Mouse (Mus musculus) kidney, adult 2 months (tissue): ENCODE data around the gene Med19. TPM values are rescaled to one million over a fixed set of nuclear protein-coding genes. Genes with fewer than 3 reads are reported as not detected.
A peak's percentile ranks its signal among the peaks of the same experiment; 100 is the strongest.

Source experiments
- DNase-seq: peaks from one replicate; pipeline ENCODE4 v3.0.0; 2021
- H3K27ac ChIP-seq: fragments of 200-500 bp; 2 replicates; pipeline ENCODE4 v1.5.1; 2012; ENCODE audit warnings: low read depth, low read length, control low read depth, inconsistent platforms; ENCODE audit not compliant: insufficient read depth
- H3K27me3 ChIP-seq: fragments of 200-500 bp; replicated peaks from 2 replicates; pipeline ENCODE4 v1.6.1; 2012; ENCODE audit warnings: mild to moderate bottlenecking, moderate library complexity, low read length, inconsistent platforms; ENCODE audit not compliant: control insufficient read depth, insufficient read depth
- H3K36me3 ChIP-seq: fragments of 200-500 bp; 2 replicates; pipeline ENCODE4 v1.6.1; 2012; ENCODE audit warnings: mild to moderate bottlenecking, moderate library complexity, low read length, inconsistent platforms; ENCODE audit not compliant: control insufficient read depth, insufficient read depth
- H3K4me1 ChIP-seq: fragments of 200-500 bp; 2 replicates; pipeline ENCODE4 v1.6.1; 2011; ENCODE audit warnings: low read length; ENCODE audit not compliant: control insufficient read depth, insufficient read depth
- H3K4me3 ChIP-seq: fragments of 200-500 bp; 2 replicates; pipeline ENCODE4 v1.5.1; 2011; ENCODE audit warnings: mild to moderate bottlenecking, low read depth, low read length, control low read depth; ENCODE audit not compliant: insufficient read depth
- CTCF ChIP-seq: fragments of 200-500 bp; conservative IDR thresholded peaks from 2 replicates; pipeline ENCODE4 v1.5.1; 2011; ENCODE audit warnings: low read depth, mild to moderate bottlenecking, control low read depth, low read length, moderate library complexity, mixed read lengths; ENCODE audit not compliant: insufficient read depth, insufficient read length
- POLR2A ChIP-seq: fragments of 200-500 bp; IDR thresholded peaks from one replicate; pipeline ENCODE4 v1.6.1; 2011; ENCODE audit warnings: low read depth, low read length, control low read depth
- WGBS: fragments of 180-500 bp; shearing (Covaris S2); methylation state at CpG from one replicate; pipeline ENCODE4 v1.1.7; 2018; 5-methylcytosine and 5-hydroxymethylcytosine counted together
- polyA plus RNA-seq: library from polyadenylated mRNA; depleted of rRNA; stranded (reverse); fragments of >200 nt; gene quantifications from 2 replicates; pipeline ENCODE4 v1.2.3, GENCODE M21; 2012

Med19 gene
- polyA plus RNA-seq, 1 experiment, result 9.3 TPM

- no peak for TF ChIP-seq CTCF
- no peak for TF ChIP-seq POLR2A
- peak; percentile 76 for DNase-seq
- 57% methylated on average over 3 of the region's 3 CpGs for WGBS
- Histone ChIP-seq H3K36me3 (no peaks in the 10 kb centered on the region), H3K4me1 (peaks cover 3% of the 10 kb centered on the region; the same call in 1 of the 2 replicates), H3K4me3 (no peak overlapping the region), H3K27ac (no peak overlapping the region), H3K27me3 (no peaks in the 10 kb centered on the region)
These were observed 53.0 kb downstream of the Med19 start for GRCm38 (mm10) chr2:84731206-84731605.

- DNase-seq, result no peak
- H3K4me3 ChIP-seq, result no peak overlapping the region
- no peaks in the 10 kb centered on the region for H3K36me3 ChIP-seq
- TF ChIP-seq CTCF (no peak), POLR2A (no peak)
- no peaks in the 10 kb centered on the region for H3K4me1 ChIP-seq
- 79% methylated on average over 1 of the region's 1 CpGs for WGBS
- H3K27me3 ChIP-seq, result no peaks in the 10 kb centered on the region
- no peak overlapping the region for H3K27ac ChIP-seq
These were observed 54.2 kb downstream of the Med19 start for GRCm38 (mm10) chr2:84732394-84732793.

DNA sequence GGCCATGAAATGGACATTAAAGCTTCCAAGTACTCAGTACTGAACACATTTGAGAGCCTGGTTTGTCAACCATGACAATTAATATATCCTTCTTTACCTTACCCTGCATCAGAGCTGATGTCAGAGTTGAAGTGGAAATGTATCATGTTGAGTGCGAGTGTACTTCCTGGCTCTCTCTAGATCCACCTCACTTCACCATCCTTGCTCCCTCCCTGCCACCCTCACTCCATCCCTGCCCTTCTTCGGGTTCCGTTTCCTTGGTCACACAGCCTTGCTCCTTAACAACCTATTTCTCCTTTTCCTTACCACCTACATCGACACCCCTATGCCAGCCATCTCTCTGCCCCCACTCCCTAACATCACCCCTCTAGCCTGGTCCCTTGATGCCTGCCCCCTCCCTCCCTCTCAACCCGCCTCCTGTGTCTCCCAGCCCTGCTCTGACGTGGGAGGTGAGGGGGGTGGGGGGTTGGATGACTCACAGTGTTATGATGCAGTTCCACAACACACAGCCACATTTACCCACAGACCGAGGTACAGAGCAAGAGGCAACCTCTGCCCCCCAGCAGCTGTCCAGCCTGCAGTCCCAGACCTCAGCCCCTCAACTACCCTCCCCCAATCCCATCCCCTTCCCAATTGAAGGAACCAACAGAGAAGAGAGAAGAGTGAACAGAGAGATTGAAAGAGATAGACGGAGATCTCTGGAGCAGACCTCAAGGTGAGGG is 55.5 kb downstream of the Med19 start, which contains the start of gene Ypel4:
Gene Ypel4 (plus strand): TSS at position 480 of the 722 bp plus-strand sequence.
- Histone ChIP-seq H3K4me3 (no peak within 1 kb of the TSS), H3K27ac (no peak within 1 kb of the TSS), H3K27me3 (no peaks in the 10 kb centered on the region), H3K4me1 (no peaks in the 10 kb centered on the region), H3K36me3 (no peaks in the 10 kb centered on the region)
- TF ChIP-seq CTCF (no peak), POLR2A (no peak)
- no peak for DNase-seq
- WGBS, result 5% methylated on average over 8 of the region's 8 CpGs

- H3K36me3 ChIP-seq, result no peaks in the 10 kb centered on the region
- H3K27ac ChIP-seq, result no peak overlapping the region
- H3K4me1 ChIP-seq, result no peaks in the 10 kb centered on the region
- WGBS, result 4% methylated on average over 11 of the region's 11 CpGs
- H3K4me3 ChIP-seq, result no peak overlapping the region
- DNase-seq, result no peak
- H3K27me3 ChIP-seq, result no peaks in the 10 kb centered on the region
- TF ChIP-seq POLR2A (no peak), CTCF (no peak)
These were observed 56.2 kb downstream of the Med19 start for GRCm38 (mm10) chr2:84734351-84734864.

GRCm38 (mm10) chr2:84734919-84735318 is 56.7 kb downstream of the Med19 start:
- no peaks in the 10 kb centered on the region for H3K27me3 ChIP-seq
- TF ChIP-seq POLR2A (no peak), CTCF (no peak)
- H3K4me1 ChIP-seq, result no peaks in the 10 kb centered on the region
- 9% methylated on average over 2 of the region's 2 CpGs for WGBS
- DNase-seq, result no peak
- no peaks in the 10 kb centered on the region for H3K36me3 ChIP-seq
- H3K4me3 ChIP-seq, result no peak overlapping the region
- no peak overlapping the region for H3K27ac ChIP-seq

DNA sequence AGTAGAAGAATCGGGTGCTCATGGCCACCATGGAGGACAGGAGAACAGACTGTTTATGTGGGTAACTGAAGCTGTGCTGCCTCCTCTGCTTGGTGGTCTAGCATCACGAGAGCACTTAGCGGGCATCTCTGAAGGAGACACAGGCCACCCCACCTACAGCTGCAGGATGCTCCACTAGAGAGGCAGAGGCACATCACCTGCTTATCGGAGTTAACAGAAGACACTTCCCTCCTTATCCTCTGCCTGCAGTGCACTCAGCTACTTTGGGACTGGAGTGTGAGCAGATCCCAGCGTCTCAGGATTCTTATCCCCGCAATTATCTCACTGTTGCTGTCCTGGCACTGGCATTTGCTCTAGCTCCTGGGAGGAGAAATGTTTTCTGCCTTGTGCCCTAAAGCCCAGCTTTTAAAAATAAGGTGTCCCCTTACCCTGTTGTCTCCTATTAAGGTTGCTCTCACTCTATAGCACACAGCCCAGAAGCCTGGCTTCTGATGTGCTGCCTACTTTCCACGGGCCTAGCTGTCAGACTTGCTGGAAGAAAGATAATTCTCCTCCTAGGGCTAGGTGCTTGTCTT is 57.2 kb downstream of the Med19 start:
- TF ChIP-seq CTCF (no peak), POLR2A (no peak)
- H3K4me1 ChIP-seq, result no peaks in the 10 kb centered on the region
- no peak for DNase-seq
- H3K27ac ChIP-seq, result no peak overlapping the region
- no peaks in the 10 kb centered on the region for H3K27me3 ChIP-seq
- WGBS, result 13% methylated on average over 7 of the region's 7 CpGs
- no peaks in the 10 kb centered on the region for H3K36me3 ChIP-seq
- no peak overlapping the region for H3K4me3 ChIP-seq
